Mouse (Mus musculus): Measurements from ENCODE around the gene Cnga4. TPM values are rescaled to one million over a fixed set of nuclear protein-coding genes. Genes with fewer than 3 reads are reported as not detected.
"Not testable (repeated sequence)": the region's sequence is repeated elsewhere in the genome, so short reads cannot be mapped to it uniquely, and the experiment has no call there.

Cnga4 gene
- polyA plus RNA-seq, 1 experiment from 2014 or later = 0.09 TPM

DNA sequence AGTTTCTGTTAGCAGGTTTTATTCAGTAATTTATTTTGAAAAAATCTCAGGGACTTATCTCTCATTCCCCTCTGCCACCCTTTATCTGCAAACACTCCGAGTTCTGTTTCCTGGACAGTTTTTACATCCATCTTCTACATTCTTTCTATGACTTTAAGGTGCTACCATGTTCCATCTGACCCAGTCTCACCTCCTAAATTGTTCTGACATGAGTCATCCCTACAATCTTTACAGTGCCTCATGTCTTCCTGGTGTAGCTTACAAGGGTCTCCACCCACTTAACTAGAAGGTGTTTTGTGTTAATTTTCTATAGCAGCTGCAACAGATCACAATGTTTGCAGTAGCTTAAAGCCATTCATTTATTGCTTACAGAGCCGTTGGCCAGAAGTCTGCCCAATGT, 16.5 kb downstream of the Cnga4 start:
- Histone ChIP-seq H3K4me2 (replicated peaks) (no peak overlapping the region), H3K36me3 (no peaks in the 10 kb centered on the region), H3K4me1 (peaks cover 7% of the 10 kb centered on the region), H3K9ac (replicated peaks) (no peak overlapping the region), H3K27ac (replicated peaks) (no peak overlapping the region), H3K27me3 (peaks cover 5% of the 10 kb centered on the region; the same call in 1 of the 2 replicates), H3K9me3 (no peaks in the 10 kb centered on the region), H3K4me3 (no peak overlapping the region)
- 63% methylated on average over 2 of the region's 2 CpGs for WGBS
- no peak for ATAC-seq (replicated peaks)

DNA sequence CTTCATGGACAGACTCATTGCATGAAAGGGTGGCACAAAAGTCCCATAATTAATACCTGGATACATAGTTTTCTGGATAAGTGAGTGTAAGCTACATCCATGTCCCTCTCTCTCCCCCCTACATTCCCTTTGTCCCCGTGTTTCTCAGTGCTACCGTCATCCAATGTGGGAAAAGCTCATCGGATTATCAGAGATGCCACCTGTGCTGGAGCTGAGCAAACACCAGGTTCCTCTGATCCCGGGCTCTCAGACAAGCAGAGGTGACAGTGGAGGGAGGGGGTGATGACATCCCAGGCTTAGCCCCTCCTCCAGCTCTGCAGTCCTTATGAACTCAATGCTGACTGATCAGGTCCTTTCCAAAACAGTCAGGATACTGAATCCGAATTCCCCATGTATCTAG, 20.0 kb downstream of the Cnga4 start:
- Histone ChIP-seq H3K27me3 (peaks cover 15% of the 10 kb centered on the region; the same call in 1 of the 2 replicates), H3K36me3 (no peaks in the 10 kb centered on the region), H3K4me1 (peaks cover 11% of the 10 kb centered on the region), H3K27ac (replicated peaks) (no peak overlapping the region), H3K9ac (replicated peaks) (no peak overlapping the region), H3K4me2 (replicated peaks) (no peak overlapping the region), H3K4me3 (no peak overlapping the region), H3K9me3 (no peaks in the 10 kb centered on the region)
- 31% methylated on average over 5 of the region's 5 CpGs for WGBS
- no peak for ATAC-seq (replicated peaks)

DNA sequence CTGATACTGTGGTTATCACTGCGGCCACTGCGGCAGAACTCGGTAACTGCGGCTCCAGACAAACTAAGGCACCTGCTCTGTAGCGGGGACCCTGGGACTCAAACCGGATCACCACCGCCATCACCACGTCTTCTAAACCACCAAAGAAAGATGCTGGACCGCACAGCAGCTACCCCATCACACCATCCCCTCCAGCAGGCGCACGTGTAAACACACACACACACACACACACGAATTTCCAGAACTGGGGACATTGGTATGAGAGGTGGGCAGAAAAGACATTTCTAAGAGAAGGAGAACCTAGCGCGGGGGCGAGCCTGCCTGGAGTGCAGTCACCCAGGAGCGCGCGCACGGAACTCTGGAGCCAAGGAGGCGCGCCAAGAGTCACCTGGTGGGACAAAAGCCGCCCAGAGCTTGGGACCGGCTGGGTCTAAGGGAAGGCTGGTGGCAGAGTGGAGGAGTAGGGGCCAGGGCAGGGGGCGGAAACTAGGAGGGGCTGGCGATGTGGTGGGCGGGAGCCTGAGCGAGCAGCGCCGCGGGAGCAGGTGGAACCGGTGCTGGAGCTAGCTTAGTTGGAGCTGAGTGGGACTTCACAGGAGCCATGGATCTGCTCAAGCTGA, 21.2 kb downstream of the Cnga4 start, which contains the start of gene Cckbr:
Cckbr (plus strand) TSS at position 308 of the 620 bp plus-strand sequence.
- H3K36me3 ChIP-seq = no peaks in the 10 kb centered on the region
- H3K27ac ChIP-seq (replicated peaks) = no peak within 1 kb of the TSS
- peak within 1 kb of the TSS; percentile 59 for H3K4me3 ChIP-seq
- peak; percentile 84 for ATAC-seq (replicated peaks)
- H3K9me3 ChIP-seq = no peaks in the 10 kb centered on the region
- peak within 1 kb of the TSS; percentile 50 for H3K9ac ChIP-seq (replicated peaks)
- H3K27me3 ChIP-seq = peaks cover 15% of the 10 kb centered on the region; the same call in 1 of the 2 replicates
- 1% methylated on average over 31 of the region's 31 CpGs for WGBS
- peak within 1 kb of the TSS; percentile 92 for H3K4me2 ChIP-seq (replicated peaks)
- H3K4me1 ChIP-seq = peaks cover 11% of the 10 kb centered on the region

DNA sequence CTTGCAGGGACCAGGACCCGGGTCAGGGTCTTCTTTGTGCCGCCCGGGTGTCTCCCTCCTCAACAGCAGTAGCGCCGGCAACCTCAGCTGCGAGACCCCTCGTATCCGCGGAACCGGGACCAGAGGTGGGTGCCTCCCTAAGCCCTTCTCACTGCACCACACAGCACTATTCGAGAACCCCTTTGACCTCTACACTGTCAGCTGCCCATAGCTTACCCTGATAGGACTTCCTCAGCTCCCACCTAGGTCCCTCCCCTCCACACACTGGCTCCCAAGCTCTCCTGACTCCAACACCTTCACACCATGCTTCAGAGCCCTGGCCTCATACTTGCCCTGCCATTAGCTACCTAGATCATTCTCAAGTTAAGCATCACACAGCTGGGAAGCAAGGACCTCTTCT, 21.7 kb downstream of the Cnga4 start:
- Histone ChIP-seq H3K9me3 (no peaks in the 10 kb centered on the region), H3K27me3 (peaks cover 15% of the 10 kb centered on the region; the same call in 1 of the 2 replicates), H3K4me3 (peak overlapping the region; percentile 59), H3K4me1 (peaks cover 11% of the 10 kb centered on the region), H3K27ac (replicated peaks) (no peak overlapping the region), H3K9ac (replicated peaks) (peak overlapping the region; percentile 50), H3K4me2 (replicated peaks) (peak overlapping the region; percentile 92), H3K36me3 (no peaks in the 10 kb centered on the region)
- ATAC-seq (replicated peaks) = peak; percentile 75
- 1% methylated on average over 11 of the region's 11 CpGs for WGBS

DNA sequence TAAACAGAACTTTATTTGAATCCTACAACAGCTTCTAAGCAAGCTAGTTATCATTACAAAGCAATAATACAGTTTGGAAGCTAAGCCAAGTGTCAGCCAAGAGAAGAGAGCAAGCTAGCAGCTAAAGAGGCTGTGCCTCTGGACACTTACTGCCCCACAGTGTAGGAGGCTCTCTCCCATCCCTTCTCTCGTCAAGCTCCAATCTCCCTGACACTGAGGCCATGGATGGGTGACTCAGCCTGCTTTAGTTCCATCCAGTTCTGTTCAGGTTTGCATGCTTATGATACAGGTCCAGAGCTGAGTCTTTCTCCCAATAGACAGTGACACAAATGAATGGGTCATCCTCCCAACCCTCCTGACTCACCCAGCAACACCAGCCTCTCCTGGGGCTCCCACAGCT, 27.7 kb downstream of the Cnga4 start:
- Histone ChIP-seq H3K9ac (replicated peaks) (no peak overlapping the region), H3K27ac (replicated peaks) (no peak overlapping the region), H3K4me3 (no peak overlapping the region), H3K4me2 (replicated peaks) (no peak overlapping the region), H3K4me1 (no peaks in the 10 kb centered on the region), H3K27me3 (no peaks in the 10 kb centered on the region), H3K9me3 (no peaks in the 10 kb centered on the region), H3K36me3 (no peaks in the 10 kb centered on the region)
- no peak for ATAC-seq (replicated peaks)
- 76% methylated on average over 1 of the region's 1 CpGs for WGBS

DNA sequence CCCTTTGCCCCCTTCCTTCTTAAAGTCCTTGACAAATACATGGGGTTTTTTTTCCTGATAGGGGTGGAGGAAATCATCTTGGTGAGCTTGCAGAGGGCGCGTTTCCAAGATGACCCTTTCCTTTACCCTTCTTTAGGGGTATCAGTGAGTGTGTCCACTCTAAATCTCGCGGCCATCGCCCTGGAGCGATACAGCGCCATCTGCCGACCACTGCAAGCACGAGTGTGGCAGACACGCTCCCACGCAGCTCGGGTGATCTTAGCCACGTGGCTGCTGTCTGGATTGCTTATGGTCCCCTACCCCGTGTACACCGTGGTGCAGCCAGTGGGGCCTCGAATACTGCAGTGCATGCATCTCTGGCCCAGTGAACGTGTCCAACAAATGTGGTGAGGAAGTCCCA, 29.5 kb downstream of the Cnga4 start:
- WGBS = 91% methylated on average over 17 of the region's 17 CpGs
- Histone ChIP-seq H3K27ac (replicated peaks) (no peak overlapping the region), H3K4me1 (no peaks in the 10 kb centered on the region), H3K36me3 (no peaks in the 10 kb centered on the region), H3K4me3 (no peak overlapping the region), H3K9ac (replicated peaks) (no peak overlapping the region), H3K4me2 (replicated peaks) (no peak overlapping the region), H3K9me3 (no peaks in the 10 kb centered on the region), H3K27me3 (no peaks in the 10 kb centered on the region)
- no peak for ATAC-seq (replicated peaks)

DNA sequence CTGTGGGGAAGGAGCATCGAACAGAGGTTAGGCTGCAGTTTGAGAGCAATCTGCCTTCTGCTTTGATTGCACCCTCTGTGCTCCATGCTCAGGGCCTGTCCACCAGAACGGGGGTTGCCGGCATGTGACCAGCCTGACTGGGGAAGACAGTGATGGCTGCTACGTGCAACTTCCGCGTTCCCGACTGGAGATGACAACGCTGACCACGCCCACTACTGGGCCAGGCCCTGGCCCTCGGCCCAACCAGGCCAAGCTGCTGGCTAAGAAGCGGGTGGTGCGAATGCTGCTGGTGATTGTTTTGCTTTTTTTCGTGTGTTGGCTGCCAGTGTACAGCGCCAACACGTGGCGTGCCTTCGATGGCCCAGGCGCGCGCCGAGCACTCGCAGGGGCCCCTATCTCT, 30.4 kb downstream of the Cnga4 start:
- no peak overlapping the region for H3K9ac ChIP-seq (replicated peaks)
- no peak for ATAC-seq (replicated peaks)
- no peak overlapping the region for H3K27ac ChIP-seq (replicated peaks)
- no peaks in the 10 kb centered on the region for H3K36me3 ChIP-seq
- no peak overlapping the region for H3K4me2 ChIP-seq (replicated peaks)
- no peak overlapping the region for H3K4me3 ChIP-seq
- no peaks in the 10 kb centered on the region for H3K27me3 ChIP-seq
- no peaks in the 10 kb centered on the region for H3K9me3 ChIP-seq
- no peaks in the 10 kb centered on the region for H3K4me1 ChIP-seq
- 86% methylated on average over 22 of the region's 22 CpGs for WGBS

DNA sequence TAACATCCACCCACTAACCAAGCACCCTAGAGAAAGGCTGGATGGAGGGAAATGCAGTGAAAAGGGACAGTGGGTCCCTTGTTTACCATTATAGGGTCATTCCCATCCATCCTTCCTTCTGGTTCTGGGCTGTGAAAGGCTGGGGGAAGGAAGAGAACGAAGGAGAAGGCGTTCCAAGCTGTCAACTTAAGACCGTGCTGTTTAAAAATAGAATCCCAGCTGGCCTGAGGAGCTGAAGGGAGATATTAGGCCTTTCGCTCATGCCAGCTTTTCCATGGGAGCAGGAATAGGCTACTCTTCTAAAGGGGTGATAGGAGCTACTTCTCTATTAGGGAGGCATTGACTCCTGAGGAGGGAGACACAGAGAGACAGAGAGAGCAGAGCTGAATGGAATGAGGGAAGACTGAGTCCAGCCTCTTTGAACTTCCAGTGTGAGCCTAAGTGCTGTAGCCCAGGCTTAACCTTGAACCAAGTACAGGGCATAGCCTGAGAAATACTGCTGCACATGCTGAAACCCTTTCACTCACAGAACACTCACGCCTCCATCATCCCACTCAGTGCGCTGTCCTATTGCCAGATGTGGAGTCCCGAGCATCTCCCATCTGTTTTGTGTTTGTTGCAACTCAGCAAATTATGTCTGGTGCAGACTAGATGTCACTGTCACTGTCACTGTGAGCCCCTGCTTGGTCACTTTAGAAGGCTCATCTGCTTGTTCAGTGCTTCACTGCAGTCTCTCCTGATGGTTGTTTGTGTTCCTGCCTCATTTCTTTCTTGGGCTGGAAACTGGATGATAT, 33.8 kb downstream of the Cnga4 start:
- WGBS = 84% methylated on average over 7 of the region's 7 CpGs
- Histone ChIP-seq H3K4me3 (no peak overlapping the region), H3K9ac (replicated peaks) (no peak overlapping the region)

DNA sequence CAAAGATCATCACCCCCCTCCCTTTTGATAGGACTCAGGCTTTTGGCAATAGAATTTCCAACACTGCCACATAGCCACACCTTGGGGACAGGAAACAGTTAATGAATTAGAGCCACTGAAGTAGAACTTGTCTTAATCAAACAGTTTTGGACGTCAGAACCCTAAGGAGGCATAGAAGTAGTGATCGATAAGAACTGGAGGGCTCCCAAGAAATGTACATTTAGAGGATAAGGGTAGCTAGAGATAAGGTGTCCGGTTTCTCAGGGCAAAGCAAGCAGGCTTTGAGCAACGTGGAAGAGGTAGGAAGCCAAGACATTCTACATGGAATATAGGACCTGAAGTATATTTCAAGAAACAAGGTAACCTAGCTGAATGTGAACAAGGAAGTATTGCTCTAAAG, 37.1 kb downstream of the Cnga4 start:
- Histone ChIP-seq H3K27ac (replicated peaks) (no peak overlapping the region), H3K36me3 (no peaks in the 10 kb centered on the region)
- 67% methylated on average over 4 of the region's 4 CpGs for WGBS

More for the DNA sequence above, 33.8 kb downstream of the Cnga4 start:
- no peak for ATAC-seq (replicated peaks)
- no peak overlapping the region for H3K27ac ChIP-seq (replicated peaks)
- no peaks in the 10 kb centered on the region for H3K4me1 ChIP-seq
- no peaks in the 10 kb centered on the region for H3K27me3 ChIP-seq
- no peaks in the 10 kb centered on the region for H3K9me3 ChIP-seq
- H3K4me2 ChIP-seq (replicated peaks) = no peak overlapping the region
- H3K36me3 ChIP-seq = no peaks in the 10 kb centered on the region

DNA sequence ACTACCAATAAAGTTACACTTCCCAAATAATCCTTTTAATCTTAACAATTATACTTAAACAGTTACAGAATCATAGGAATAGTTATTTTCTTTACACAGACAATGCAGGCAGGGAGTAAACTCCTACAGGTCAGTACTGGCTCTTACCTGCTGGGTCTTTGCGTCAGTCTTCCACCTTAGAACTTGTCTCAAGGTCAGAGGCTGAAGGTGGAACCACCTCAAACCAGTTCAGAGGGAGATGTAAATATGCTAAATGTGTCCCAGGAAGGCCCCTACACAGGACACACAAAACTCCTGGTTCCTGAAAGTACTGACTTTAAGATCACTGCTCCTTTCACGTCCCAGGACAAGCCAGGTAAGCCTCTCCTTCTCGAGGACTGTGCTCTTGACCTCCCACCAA, 40.7 kb downstream of the Cnga4 start:
- no peaks in the 10 kb centered on the region for H3K4me1 ChIP-seq
- H3K36me3 ChIP-seq = no peaks in the 10 kb centered on the region
- H3K9ac ChIP-seq (replicated peaks) = no peak overlapping the region
- H3K4me2 ChIP-seq (replicated peaks) = no peak overlapping the region
- no peaks in the 10 kb centered on the region for H3K9me3 ChIP-seq
- no peak for ATAC-seq (replicated peaks)
- WGBS = 66% methylated on average over 3 of the region's 3 CpGs
- no peak overlapping the region for H3K4me3 ChIP-seq
- no peak overlapping the region for H3K27ac ChIP-seq (replicated peaks)
- H3K27me3 ChIP-seq = no peaks in the 10 kb centered on the region

More for the DNA sequence above, 37.1 kb downstream of the Cnga4 start:
- no peak for ATAC-seq (replicated peaks)
- H3K9ac ChIP-seq (replicated peaks) = no peak overlapping the region
- no peaks in the 10 kb centered on the region for H3K27me3 ChIP-seq
- no peak overlapping the region for H3K4me3 ChIP-seq
- H3K4me2 ChIP-seq (replicated peaks) = no peak overlapping the region
- H3K4me1 ChIP-seq = no peaks in the 10 kb centered on the region
- no peaks in the 10 kb centered on the region for H3K9me3 ChIP-seq

DNA sequence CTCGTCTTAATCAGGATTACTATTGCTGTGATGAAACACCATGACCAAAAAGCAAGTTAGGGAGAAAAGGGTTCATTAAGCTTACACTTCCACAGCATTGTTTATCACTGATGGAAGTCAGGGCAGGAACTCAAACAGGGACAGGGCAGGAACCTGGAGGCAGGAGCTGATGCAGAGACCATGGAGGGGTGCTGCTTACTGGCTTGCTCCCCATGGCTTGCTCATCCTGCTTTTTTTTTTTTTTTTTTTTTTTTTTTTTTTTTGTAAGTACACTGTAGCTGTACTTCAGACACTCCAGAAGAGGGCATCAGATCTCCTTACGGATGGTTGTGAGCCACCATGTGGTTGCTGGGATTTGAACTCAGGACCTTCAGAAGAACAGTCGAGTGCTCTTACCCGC, 49.0 kb downstream of the Cnga4 start:
- H3K27ac ChIP-seq (replicated peaks); H3K27me3 ChIP-seq; H3K4me3 ChIP-seq; H3K4me2 ChIP-seq (replicated peaks); ATAC-seq (replicated peaks); H3K36me3 ChIP-seq; H3K4me1 ChIP-seq; H3K9ac ChIP-seq (replicated peaks); H3K9me3 ChIP-seq: not testable (repeated sequence)
- 89% methylated on average over 4 of the region's 4 CpGs for WGBS

Data from forebrain, embryonic 15.5 days (tissue).